Mouse (Mus musculus) embryo, embryonic 11 days (tissue): ENCODE measurements around the gene Rhox2h.
"Not testable (repeated sequence)": the region's sequence is repeated elsewhere in the genome, so short reads cannot be mapped to it uniquely, and the experiment has no call there.

Experiments
- DNase-seq: peaks from one replicate; pipeline ENCODE4 v3.0.0-alpha.2; 2015

Rhox2h gene

GRCm38 (mm10) chrX:37673177-37673576, at the start of gene Rhox2h:
Gene Rhox2h (minus strand): TSS chrX:37673277.
- not testable (repeated sequence) for DNase-seq

- DNase-seq: no peak
Measured at GRCm38 (mm10) chrX:37701821-37702387, 28.8 kb upstream of the Rhox2h start.

GRCm38 (mm10) chrX:37692261-37692660, 19.2 kb upstream of the Rhox2h start:
- no peak for DNase-seq

GRCm38 (mm10) chrX:37683031-37683715, 10.1 kb upstream of the Rhox2h start:
- no peak for DNase-seq

- not testable (repeated sequence) for DNase-seq
Measured at GRCm38 (mm10) chrX:37668664-37669063, 4.4 kb downstream of the Rhox2h start, which contains the start of gene Rhox3h. Gene Rhox3h (minus strand): TSS chrX:37668764.

GRCm38 (mm10) chrX:37651227-37651626, 21.9 kb downstream of the Rhox2h start, which contains the start of gene Rhox4g:
Gene Rhox4g (minus strand): TSS chrX:37651327.
- not testable (repeated sequence) for DNase-seq

GRCm38 (mm10) chrX:37643370-37643769, 29.7 kb downstream of the Rhox2h start, which contains the start of gene Rhox2g:
Gene Rhox2g (minus strand): TSS chrX:37643470.
- DNase-seq: not testable (repeated sequence)

- DNase-seq: not testable (repeated sequence)
Measured at GRCm38 (mm10) chrX:37628512-37628911, 44.6 kb downstream of the Rhox2h start, which contains the start of gene Rhox3g. Gene Rhox3g (minus strand): TSS chrX:37628612.
